Mouse (Mus musculus) liver, postnatal 0 days (tissue): ENCODE results near the gene Gata1.
"Not testable (repeated sequence)": the region's sequence is repeated elsewhere in the genome, so short reads cannot be mapped to it uniquely, and the experiment has no call there.

ENCODE experiments used
- CTCF ChIP-seq: sonication (generic); IDR thresholded peaks from 2 replicates; pipeline ENCODE4 v1.5.1; 2016; ENCODE audit warnings: antibody characterized with exemption, low read depth
- EP300 ChIP-seq: IDR thresholded peaks from 2 replicates; pipeline ENCODE4 v1.6.1; 2016; ENCODE audit warnings: antibody characterized with exemption, low read depth, mild to moderate bottlenecking

DNA sequence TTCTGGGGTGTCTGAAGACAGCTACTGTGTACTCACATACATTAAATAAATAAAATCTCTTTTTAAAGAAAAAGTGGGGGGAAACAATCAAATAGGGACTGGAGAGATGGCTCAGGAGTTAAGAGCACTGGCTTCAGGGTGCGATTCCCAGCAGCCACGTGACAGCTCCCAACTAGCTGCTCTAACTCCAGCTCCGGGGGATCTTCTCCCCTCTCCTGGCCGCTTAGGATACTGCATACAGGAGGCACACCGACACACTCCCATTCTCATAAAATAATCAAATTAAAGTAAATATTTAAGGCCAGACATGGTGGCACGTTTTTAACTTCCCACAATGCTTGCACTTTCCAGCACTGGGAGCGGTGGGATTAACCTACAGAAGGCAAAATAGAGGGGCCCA is 37.8 kb upstream of the Gata1 start:
- peak; percentile 45 for TF ChIP-seq CTCF
- not testable (repeated sequence) for TF ChIP-seq EP300
